In the genomic region with DNA sequence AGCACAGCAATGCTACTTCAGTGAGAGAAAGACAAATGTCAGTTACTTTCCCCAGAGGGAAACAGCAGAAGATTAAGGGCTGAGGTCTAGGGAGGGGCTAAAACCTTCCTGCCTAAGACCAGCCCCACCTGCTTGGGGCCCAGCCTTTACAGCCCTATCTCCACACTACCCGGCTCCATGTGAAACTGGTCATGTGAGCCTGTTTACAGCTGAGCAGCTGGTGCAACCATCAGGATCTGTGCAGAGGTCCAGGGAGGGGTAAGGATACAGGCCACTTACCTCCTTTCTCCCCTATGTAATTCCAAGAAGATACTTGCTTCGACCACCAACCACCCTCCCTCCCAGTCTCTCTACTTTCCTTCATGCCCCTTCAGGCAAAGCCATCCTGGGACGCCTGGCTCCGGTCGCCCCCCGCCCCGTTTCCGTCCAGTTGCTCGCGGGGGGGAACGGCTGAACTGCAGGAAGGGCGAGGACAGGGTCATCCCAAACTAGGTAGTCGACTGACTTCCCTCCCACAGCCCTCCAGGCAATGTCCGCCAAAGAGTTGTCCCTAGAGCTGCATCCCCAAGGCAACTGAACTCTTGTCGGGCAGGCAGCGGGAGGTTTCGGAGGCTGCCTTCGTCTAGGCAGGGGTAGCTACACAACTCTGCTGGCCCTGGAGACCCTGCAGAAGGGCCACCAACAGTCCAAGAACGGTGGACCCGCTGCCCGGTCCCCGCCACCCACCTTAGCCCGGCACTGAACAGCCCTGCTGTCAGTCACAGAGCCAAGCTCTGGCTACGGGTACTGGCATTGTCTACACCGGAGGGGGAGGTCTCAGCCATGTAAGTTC, we compare ENCODE assay signal across 8 mouse cellular contexts. TPM values are rescaled to one million over a fixed set of nuclear protein-coding genes. Genes with fewer than 3 reads are reported as not detected.
DNase-seq lines count a peak whose midpoint lies in the region; ATAC-seq and TF ChIP-seq lines count a peak whose summit lies in the region.

No protein-coding gene starts in this region.

- DNase-seq in 3T3-L1 (ENCODE audit: low read depth, low spot score) = peak; percentile 54
- DNase-seq in R1 (ENCODE audit: low read depth, low spot score) = peak; percentile 39
- peak; percentile 2 to 4 for DNase-seq in cerebellum, postnatal 36 days
- peak; percentile 13 to 16 for DNase-seq in gastrocnemius, postnatal 4 days (ENCODE audit: low spot score in 2 of 2)
- DNase-seq in intestine, embryonic 14.5 days (ENCODE audit: low spot score) = peak; percentile 57
- DNase-seq in neural tube, embryonic 11.5 days (ENCODE audit: low spot score) = peak; percentile 53
- peak; percentile 40 for DNase-seq in thymus, adult 2 months

- TF ChIP-seq POLR2A in thymus, adult 2 months (IDR thresholded peaks at IDR 0.05; ENCODE audit: control insufficient read depth, extremely low read depth, insufficient read depth, low read length, poor library complexity) = no peak

- peak overlapping the region; percentile 69 for H3K9ac ChIP-seq in intestine, embryonic 14.5 days (ENCODE audit: low read length)
- peak overlapping the region; percentile 87 for H3K9ac ChIP-seq in liver, embryonic 16.5 days (ENCODE audit: low read depth, low read length)
- H3K9ac ChIP-seq in neural tube, embryonic 11.5 days (ENCODE audit: low read length) = peak overlapping the region; percentile 72

- TF ChIP-seq CTCF in thymus, adult 2 months (IDR thresholded peaks at IDR 0.05; ENCODE audit: borderline replicate concordance, control insufficient read depth, extremely low read depth, insufficient read depth, low read length, poor library complexity) = no peak

- no peaks in the 10 kb centered on the region for H3K4me1 ChIP-seq in intestine, embryonic 14.5 days (replicated peaks; ENCODE audit: control insufficient read depth, insufficient read depth, low read length)
- H3K4me1 ChIP-seq in liver, embryonic 16.5 days (ENCODE audit: control insufficient read depth, low read depth, low read length) = peaks cover 15% of the 10 kb centered on the region
- no peaks in the 10 kb centered on the region for H3K4me1 ChIP-seq in neural tube, embryonic 11.5 days (ENCODE audit: control insufficient read depth, insufficient read depth, low read length)
- no peaks in the 10 kb centered on the region for H3K4me1 ChIP-seq in thymus, adult 2 months (replicated peaks; ENCODE audit: control insufficient read depth, insufficient read depth, low read length)

- H3K27ac ChIP-seq in intestine, embryonic 14.5 days (ENCODE audit: low read depth) = peak overlapping the region; percentile 70
- H3K27ac ChIP-seq in liver, embryonic 16.5 days (ENCODE audit: low read length) = peak overlapping the region; percentile 90
- peak overlapping the region; percentile 73 for H3K27ac ChIP-seq in neural tube, embryonic 11.5 days (ENCODE audit: low read depth, low read length)
- peak overlapping the region; percentile 80 for H3K27ac ChIP-seq in thymus, adult 2 months (ENCODE audit: control insufficient read depth, insufficient read depth, low read length)

- 24% methylated on average over 25 of the region's 25 CpGs for WGBS in intestine, embryonic 14.5 days
- WGBS in liver, embryonic 16.5 days (ENCODE audit: insufficient replicate concordance) = 18% methylated on average over 25 of the region's 25 CpGs
- WGBS in neural tube, embryonic 11.5 days = 16% methylated on average over 25 of the region's 25 CpGs
- WGBS in thymus, adult 2 months = under 1% methylated on average over 25 of the region's 25 CpGs

- H3K36me3 ChIP-seq in intestine, embryonic 14.5 days (ENCODE audit: control insufficient read depth, insufficient read depth, low read length) = no peaks in the 10 kb centered on the region
- H3K36me3 ChIP-seq in liver, embryonic 16.5 days (ENCODE audit: control insufficient read depth, insufficient read depth) = no peaks in the 10 kb centered on the region
- no peaks in the 10 kb centered on the region for H3K36me3 ChIP-seq in neural tube, embryonic 11.5 days (ENCODE audit: control insufficient read depth, insufficient read depth, low read length)
- no peaks in the 10 kb centered on the region for H3K36me3 ChIP-seq in thymus, adult 2 months (ENCODE audit: control insufficient read depth, insufficient read depth, low read length)

- no peaks in the 10 kb centered on the region for H3K27me3 ChIP-seq in intestine, embryonic 14.5 days (replicated peaks; ENCODE audit: control insufficient read depth, insufficient read depth, low read length)
- H3K27me3 ChIP-seq in liver, embryonic 16.5 days (ENCODE audit: control insufficient read depth, insufficient read depth, low read depth, low read length) = no peaks in the 10 kb centered on the region
- H3K27me3 ChIP-seq in neural tube, embryonic 11.5 days (ENCODE audit: control insufficient read depth, insufficient read depth, low read length) = no peaks in the 10 kb centered on the region
- no peaks in the 10 kb centered on the region for H3K27me3 ChIP-seq in thymus, adult 2 months (ENCODE audit: control insufficient read depth, insufficient read depth, low read length)

- H3K4me2 ChIP-seq in intestine, embryonic 14.5 days (ENCODE audit: low read length) = peak overlapping the region; percentile 53
- peak overlapping the region; percentile 58 for H3K4me2 ChIP-seq in liver, embryonic 16.5 days (ENCODE audit: low read depth, low read length)
- H3K4me2 ChIP-seq in neural tube, embryonic 11.5 days (ENCODE audit: low read depth) = peak overlapping the region; percentile 51

- no peaks in the 10 kb centered on the region for H3K9me3 ChIP-seq in intestine, embryonic 14.5 days (ENCODE audit: control insufficient read depth, low read length)
- H3K9me3 ChIP-seq in liver, embryonic 16.5 days (replicated peaks; ENCODE audit: control insufficient read depth, low read length) = no peaks in the 10 kb centered on the region
- no peaks in the 10 kb centered on the region for H3K9me3 ChIP-seq in neural tube, embryonic 11.5 days (ENCODE audit: control insufficient read depth, low read length)

- peak overlapping the region; percentile 51 for H3K4me3 ChIP-seq in intestine, embryonic 14.5 days (ENCODE audit: low read depth, low read length)
- H3K4me3 ChIP-seq in liver, embryonic 16.5 days (ENCODE audit: low read depth, low read length) = peak overlapping the region; percentile 78
- peak overlapping the region; percentile 51 for H3K4me3 ChIP-seq in neural tube, embryonic 11.5 days (ENCODE audit: low read depth, low read length)
- peak overlapping the region; percentile 99 for H3K4me3 ChIP-seq in thymus, adult 2 months (ENCODE audit: control insufficient read depth, insufficient read depth, low read length)

- ATAC-seq in intestine, embryonic 14.5 days (replicated peaks; ENCODE audit: low FRiP score, low TSS enrichment, low read depth) = peak; percentile 86
- ATAC-seq in liver, embryonic 16.5 days (ENCODE audit: low read depth) = peak; percentile 94
- ATAC-seq in neural tube, embryonic 11.5 days (ENCODE audit: insufficient read depth, low FRiP score, low TSS enrichment) = peak; percentile 81

RNA-seq across cellular contexts. Expression of a gene that starts 0.6 kb away (rescaled TPM):
- 10 to 100 TPM; 68.7 to 86.5 TPM for total RNA-seq in gastrocnemius, postnatal 4 days (2021)
- 31.7 and 41.3 TPM in 2 replicates for polyA plus RNA-seq in intestine, embryonic 14.5 days (2014; fragmentation: Nextera tagmentation; extraction: Ambion mirVana)
- polyA plus RNA-seq in liver, embryonic 16.5 days (2015; fragmentation: Nextera tagmentation; extraction: Ambion mirVana) = 28.1 and 34.7 TPM in 2 replicates
- polyA plus RNA-seq in neural tube, embryonic 11.5 days (2014; fragmentation: Nextera tagmentation; extraction: Ambion mirVana) = 62.2 and 63.4 TPM in 2 replicates
- polyA plus RNA-seq in thymus, adult 2 months (2012; rRNA removed) = 2.3 and 3.0 TPM in 2 replicates

Comparison
In these comparisons a context has a peak if more than half of its experiments do, and no peak if none do; other contexts are left out.
1. Peak in every context shown above with its lines: DNase-seq, ATAC-seq, H3K4me3 ChIP-seq and H3K27ac ChIP-seq.
2. DNase-seq: peak in every context shown above with its lines; median percentile 57 in intestine, embryonic 14.5 days; 54 in 3T3-L1; 53 in neural tube, embryonic 11.5 days; 40 in thymus, adult 2 months; 39 in R1; 14 in gastrocnemius, postnatal 4 days; 3 in cerebellum, postnatal 36 days.